Mouse (Mus musculus) cerebellum, adult 9-11 months (tissue): ENCODE measurements around the gene Cit.

ENCODE experiments used
- DNase-seq: peaks from one replicate; pipeline ENCODE4 v3.0.0; 2022

Cit gene

DNA sequence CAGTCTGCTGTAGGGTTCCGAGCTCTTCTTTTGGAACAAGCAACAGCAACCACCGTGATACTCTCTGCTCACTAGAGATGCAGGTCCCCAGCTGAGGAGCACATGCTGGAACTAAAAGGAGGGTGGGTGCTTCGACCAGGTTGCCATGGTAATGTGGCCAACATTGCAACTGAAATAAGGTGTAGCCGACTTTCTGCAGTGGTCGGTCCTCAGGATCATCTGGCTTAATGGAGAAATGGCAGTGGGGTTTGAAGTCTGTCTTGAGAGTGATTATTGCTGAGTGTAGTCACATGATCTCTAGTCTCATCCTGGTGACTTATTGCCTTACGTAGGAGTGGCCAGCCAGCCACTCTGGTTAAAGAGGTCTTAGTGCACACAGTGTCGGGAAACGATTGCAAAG lies 168.7 kb downstream of the Cit start:
- DNase-seq = no peak

DNA sequence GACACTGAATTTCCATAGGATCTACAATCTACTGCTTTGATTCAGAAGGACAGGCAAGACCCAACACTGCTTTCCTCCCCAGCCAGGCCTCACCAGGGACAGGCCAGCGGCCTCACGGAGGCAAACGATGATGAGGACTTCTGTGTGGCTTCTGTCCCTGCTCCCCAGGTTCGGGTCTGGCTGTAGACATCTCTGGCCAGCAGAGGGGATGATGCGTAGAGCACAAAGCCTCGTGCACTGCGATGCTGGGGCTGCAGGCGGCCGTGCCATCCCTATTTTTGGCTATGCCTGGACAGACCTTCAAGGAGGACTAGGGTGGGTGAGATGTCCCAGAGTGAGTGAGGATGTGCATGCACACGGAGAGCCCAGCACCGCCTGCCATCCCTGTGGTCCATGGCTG lies 169.2 kb downstream of the Cit start:
- no peak for DNase-seq

DNA sequence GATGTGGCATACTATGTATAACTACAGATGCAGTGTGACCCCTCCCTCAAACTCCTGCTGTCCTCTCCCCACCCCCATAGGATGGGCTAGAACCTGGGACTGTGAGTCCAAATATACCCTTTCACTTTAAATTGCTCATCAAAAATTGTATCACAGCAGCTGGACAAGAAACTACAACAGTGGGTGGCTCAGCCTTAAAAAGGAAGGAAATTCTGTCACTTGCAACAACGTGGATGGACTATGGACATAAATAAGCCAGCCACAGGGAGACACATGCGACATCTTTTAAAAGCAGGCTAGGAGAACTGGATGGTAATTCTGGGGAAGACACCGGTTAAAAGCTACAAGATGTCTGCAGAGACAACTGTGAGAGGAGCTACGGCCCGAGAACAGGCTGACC lies 171.5 kb downstream of the Cit start:
- no peak for DNase-seq

DNA sequence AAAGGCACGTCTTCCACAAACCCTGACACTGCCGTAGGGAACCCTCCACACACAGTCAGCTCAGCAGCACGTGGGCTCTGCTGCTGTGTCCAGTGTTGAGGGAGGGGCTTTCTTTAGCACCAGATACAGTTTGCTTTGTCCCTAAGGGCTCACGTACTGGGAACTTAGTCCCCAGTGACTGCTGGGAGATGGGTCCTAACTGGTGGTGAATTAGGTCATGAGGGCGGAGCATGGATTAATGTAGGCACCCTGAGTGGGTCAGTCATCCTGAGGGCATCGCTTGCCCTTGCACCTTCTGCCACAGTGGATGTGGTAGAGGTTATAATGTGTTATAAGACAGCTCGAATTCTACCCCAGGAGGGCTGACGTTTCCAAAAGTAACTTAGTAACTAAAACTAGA lies 172.3 kb downstream of the Cit start:
- no peak for DNase-seq

DNA sequence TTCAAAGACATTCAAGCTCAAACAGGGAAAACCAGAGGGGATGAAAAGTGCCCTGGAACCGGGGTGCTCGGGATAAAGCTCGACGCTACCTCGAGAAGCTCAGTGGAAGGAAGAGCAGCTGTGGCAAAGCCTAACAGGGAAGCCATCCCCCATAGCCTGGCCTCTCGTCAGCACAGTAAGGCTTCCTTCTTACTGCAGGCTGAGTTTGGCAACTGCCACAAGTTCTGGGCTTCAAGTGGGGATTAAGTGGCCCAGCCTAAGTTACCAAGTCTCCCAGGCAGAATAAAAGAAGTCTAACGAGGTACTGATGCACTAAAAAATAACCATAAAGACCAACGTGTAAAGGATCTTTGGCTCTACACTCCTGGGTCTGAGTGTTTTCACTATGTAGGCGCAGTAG lies 173.1 kb downstream of the Cit start:
- DNase-seq = no peak

DNA sequence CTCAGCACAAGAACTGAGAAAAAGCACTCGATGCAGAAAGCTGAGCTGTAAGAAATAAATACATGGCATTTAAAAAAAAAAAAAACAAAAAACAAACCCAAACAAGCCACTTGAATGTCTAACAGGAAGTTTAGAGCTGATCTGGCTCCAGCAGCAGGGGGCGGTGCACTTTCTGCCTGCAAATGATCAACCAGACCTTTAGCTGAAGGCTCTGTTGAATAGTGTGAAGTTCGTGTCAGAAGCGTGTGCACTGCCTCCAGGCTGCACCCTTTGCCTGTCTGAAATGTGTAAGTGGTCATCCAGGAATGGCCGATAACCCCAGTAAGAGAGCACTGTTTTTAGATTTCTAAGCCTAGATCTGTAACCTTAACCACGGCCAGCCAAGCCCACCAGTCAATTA lies 173.7 kb downstream of the Cit start:
- no peak for DNase-seq

DNA sequence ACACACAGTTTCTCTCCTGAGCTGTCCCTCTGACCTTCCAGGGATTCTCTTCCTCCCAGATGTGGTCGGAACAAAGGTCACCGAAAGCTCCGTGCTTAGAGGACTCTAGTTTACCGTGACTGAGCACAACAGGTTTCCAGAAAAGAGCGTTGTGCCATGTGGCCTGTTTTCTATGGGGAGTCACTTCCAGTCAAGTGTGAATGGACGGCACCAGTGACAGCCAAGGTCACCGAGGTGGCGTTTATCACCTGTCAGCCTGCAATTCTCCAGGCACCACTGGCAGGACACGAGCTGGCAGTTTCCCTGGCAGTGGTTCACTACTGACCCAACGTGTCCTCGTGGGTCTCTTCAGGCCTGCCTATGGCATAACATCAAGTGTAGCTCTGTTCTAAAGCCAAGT lies 174.3 kb downstream of the Cit start:
- DNase-seq = no peak

DNA sequence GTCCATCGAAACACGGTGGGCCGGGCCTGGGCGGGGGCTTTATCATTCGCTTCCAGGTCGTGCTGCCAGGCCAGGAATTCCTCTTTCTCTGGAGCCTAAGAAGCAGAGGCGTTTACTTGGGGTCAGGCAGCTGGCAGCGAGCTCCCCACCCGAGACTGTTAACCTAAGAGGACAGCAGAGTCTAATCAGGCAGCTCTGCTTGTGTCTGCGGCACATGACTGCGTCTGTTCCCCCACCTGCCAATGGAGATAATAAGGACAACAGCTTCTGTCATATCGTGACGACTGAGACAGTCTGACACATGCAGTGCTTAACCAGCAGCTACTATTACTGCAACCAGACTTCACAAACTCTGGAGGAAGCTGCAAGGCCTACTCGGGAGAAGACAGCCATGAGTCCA lies 176.5 kb downstream of the Cit start:
- DNase-seq = no peak

DNA sequence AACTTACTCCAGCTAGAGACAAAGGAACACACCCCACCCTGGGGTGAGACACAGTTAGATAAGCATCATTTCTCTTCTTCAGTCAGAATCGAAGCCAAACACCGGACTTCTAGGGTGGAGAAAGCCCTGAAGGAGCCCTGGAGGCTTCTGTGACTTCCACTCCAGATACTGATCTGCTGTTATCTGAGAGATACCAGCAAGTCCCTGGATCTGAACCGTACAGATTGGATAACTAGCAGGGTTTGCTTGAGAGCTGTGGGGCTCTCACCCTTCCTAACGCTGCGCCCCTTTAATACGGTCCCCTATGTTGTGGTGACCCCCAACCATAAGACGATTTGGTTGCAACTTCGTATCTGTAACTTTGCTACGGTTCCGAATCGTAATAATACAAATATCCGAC lies 177.1 kb downstream of the Cit start:
- DNase-seq = no peak

DNA sequence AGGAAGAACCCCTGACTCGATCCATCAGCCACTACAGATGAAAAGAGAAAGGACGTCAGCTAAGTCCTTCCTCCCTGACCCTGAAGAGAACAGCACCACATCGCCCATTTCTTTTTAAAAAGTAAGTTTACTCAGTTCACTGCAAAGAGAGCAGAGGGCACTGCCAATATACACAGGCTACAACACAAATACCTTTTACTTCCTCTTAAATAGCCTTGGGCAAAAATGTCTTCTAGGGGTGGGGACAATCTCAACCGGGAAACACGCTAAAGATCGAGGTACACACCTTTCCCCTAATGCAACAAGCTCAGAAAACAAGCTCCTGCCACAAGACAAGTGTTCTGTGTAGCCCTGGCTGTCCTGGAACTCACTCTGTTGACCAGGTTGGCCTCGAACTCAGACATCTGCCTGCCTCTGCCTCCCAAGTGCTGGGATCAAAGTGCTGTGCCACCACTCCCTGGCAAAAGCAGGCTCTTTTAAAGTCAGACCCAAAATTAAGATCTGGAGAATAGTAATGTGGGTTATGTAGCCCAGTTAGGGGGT lies 177.7 kb downstream of the Cit start:
- no peak for DNase-seq

DNA sequence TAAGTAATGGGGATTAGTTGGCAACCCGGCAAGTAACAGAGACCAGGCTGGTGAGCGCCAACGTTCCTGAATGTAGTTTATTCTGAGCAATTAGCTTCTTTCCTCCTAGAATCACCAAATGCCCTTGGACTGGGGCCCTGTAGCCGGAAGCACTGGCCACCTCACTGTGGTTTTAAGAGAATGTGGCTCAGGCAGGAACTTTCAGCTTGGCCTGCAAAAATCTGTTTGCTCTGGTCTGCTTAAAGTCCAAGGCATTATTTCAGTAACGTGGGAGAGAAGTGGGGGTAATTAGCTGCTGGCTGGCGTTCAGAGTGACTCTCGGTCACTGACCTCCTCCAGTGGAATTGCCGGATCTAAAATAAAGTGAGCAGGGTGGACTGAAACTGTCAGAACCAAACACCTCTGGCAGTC lies 178.2 kb downstream of the Cit start:
- DNase-seq = no peak

DNA sequence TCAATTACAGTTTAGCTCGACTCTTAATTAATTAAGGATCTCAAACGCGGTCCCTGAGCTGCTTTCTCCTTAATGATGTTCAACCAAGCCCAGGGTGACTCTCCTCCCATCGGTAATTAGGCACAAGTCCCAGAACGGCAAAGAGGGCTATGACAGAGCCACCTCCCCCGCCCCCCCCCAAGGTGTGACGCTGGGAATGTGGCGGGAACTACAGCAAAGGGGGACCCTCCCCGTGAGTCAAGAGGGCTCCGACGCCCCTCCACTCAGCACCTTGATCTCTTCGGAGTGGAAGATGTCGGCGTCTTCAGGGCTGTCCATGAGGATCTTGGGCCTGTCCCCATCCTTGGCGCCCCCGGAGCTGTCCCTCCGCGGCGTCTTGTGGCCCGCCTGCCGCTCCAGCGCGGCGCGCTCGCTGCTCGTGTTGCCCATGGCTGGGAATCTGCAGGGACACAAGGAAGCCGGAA lies 178.8 kb downstream of the Cit start:
- DNase-seq = no peak

DNA sequence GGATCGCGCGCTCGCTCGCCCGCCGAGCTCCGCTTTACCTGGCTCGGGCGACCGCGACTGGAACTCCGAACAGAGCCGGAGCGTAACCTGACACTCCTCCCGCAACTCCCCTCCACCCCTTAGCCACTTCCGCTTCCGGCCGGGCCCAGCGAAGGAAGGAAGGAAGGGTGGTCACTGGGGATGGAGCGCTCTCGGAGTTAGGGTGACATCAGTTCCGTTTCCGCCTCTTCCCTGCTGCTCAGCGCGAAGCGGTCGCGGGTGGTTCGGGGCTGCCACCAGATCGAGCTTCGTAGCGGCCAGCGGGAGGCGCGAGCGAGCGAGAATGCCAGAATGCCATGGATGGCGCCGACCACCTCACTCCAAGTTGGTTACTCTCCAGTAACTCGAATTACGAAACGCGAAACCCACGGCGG lies 179.3 kb downstream of the Cit start, which contains the start of gene Prkab1:
TSS of gene Prkab1 (minus strand) at position 182 of the 413 bp plus-strand sequence.
- peak; percentile 92 for DNase-seq

DNA sequence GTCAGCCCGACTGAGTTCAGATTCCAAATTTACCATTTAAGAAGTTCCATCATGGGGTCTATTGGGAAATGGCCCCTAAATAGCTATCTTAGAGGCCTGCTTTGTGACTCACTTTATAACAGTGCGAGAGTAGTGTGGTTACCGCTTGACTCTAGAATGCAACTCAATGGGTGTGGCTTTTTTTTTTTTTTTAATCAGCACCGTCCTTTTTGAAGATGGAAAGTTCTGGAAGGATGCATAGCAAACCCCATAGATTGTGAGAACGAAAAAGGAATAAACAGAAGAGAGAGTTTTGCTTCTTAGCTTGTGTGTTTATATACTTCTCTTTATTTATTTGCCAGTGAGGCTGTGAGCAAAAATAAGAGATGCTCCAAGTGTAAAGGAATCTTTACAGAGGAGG lies 181.0 kb downstream of the Cit start:
- no peak for DNase-seq

DNA sequence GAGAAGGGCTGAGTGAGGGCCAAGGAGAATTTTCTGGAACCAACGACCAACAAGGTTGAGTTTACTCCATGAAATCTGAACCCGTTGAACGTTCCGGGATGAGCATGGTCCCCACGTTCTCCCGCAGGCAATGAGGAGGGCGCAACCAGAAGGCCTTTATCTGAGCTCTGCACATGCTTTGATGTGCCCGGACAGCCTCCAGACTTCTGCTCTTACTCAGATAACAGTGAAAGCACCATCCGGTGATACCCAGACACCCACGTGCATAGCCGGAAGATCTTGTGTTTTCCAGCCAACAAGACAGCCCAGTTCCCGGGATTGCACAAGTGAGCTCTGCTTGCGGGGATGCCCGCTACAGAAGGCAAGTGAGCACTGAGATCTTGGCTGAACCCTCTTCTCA lies 181.5 kb downstream of the Cit start:
- no peak for DNase-seq

DNA sequence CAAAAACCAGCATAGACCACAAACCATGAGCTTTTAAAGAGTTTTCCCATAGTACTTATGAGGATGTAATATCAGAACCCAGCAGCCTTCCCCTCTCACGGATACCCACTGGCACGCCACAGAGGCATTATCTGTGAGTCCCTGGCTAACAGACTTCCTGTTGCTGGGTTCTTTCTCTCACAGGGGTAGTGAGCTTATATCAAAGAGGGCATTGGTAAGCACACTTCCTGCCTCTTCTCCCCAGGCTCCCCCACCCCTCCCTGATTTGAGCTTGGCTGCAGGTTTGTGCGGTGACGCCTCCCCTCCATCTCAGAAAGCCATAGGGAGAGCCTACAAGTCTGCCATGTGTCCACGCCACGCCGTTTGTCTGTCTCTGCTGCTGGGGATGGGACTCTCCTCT lies 184.0 kb downstream of the Cit start:
- DNase-seq = no peak

DNA sequence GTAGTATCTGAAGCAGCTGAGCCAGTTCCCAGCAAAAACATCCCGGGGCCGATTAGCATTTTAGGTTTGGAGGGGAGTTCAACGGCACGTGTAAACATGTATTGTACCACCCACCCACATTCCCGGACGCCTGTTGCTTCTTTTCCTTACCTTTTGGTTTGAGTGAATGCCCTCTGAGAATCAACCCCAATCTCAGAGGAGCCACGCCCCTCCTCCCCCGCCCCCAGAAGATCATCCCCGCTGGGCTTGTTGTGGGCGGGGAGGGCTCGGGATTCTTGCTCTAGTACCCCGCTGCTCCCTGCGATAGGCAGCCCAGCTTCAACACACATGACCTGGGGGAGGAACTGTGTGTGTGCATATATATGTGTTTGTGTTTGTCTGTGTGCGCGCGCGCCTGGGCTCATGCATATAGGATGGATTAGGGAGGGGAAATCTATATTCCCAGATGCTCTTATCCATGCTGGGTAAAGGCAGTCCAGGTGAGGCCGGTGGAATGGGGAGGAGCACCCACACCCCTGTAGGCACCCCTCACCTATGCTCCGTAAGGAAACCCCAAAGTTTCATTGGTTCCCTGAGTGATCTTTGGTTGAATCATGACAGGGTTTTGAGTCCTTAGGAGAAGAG lies 185.6 kb downstream of the Cit start:
- no peak for DNase-seq

DNA sequence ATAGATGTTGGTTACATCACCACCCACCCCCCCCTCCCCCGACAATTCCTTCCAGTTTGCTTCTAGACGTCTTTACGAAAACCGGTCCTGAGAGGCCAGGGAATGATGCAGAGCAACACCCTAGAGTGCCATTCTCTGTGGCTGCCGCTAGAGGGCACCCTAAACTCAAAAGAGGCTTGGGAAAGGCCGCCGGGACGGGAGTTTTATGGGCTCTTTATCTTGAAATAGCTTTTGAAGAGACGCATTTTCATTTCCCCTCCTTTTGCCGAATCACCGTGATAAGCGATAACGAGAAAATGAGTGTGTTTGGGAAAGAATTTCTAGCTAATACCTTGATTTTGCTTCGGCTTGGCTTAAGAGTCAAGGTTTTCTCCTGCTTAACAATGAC lies 186.1 kb downstream of the Cit start:
- DNase-seq = no peak

DNA sequence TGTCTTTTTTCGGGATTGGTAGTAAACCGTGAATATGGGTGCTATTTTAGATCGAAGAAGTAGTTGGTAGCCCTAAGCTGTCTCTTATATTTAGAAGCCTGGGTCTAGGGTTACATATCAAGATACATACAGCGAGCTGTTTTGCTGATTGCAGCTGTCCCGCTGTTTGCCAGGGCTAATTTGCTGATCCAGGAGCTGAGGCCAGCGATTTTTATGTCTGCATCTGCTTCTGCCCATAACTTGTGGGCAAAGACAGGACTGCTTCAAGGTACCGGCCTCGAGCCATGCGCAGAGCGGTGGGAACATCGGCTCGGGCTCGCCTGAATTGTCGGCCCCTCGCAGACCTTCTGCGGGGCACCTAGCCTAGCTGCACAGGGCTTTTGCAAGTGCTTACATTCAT lies 191.4 kb downstream of the Cit start:
- DNase-seq = no peak

DNA sequence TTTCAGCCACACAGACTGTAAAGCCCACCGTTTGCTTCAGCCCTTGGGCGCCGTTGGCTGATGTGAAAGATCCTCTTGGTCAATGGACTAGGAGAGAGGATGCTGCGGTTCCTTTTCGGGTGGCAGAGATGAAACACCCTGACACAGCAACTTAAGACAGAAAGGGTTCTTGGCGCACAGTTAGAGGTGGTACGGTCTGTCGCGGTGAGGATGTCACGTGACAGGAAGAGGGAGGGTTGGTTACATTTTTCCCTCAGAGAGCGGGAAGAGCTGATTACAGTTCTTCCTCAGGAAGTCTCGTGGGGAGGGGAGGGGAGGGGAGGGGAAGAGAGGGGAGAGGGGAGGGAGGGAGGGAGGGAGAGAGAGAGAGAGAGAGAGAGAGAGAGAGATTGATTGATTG lies 192.7 kb downstream of the Cit start:
- DNase-seq = no peak

DNA sequence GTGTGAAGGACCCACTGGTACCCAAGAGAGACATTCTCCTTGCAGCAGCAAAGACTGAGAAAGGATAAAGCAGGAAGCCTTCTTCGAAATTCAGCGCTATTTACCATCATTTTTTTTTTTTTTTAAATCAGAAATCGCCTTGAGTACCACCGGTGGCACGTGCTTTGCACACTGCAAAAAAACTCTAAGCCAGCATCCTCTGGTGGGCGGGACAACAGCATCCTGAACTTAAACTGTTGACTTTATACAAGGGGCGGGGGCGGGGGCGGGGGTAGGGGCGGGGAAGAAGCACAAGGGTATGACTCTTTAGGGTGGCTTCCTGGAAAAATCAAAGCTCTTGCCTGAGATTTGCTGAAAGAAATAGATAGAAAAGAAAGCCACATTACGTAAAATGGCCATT lies 194.6 kb downstream of the Cit start:
- DNase-seq = no peak

DNA sequence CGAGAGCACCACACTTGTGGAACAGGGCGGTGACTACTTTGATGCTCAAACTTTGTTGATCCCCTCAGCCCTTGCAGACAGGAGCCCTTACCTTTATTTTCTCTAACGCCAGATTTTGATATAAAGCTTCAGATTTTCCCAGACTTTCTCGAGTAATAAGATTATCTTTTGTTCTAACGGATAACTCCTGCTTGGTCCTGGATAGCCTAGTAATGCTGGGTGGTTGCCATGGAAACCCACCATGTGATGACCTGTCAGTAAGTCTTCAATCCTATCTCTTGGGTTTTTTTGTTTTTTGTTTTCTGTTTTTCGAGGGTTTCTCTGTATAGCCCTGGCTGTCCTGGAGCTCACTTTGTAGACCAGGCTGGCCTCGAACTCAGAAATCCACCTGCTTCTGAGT lies 197.2 kb downstream of the Cit start:
- no peak for DNase-seq

DNA sequence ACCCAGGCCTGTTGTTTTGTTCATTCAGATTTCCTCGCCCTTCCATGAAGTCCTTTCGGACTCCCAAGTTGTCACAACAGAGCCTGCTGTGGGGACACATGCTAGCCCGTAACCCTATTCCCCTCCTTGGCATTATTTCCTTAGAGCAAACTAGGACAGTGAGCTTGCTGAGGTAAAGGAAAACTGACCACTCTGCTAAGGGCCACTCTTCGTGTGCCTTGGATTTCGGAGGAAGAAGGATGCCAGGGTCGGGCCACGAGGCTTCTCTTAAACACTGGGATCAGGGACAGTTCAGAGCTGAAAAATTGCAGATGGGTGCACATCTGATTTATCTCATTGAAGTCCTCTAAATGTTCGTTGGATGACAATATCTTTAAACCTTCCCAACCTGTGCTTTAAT lies 200.5 kb downstream of the Cit start:
- DNase-seq = no peak

DNA sequence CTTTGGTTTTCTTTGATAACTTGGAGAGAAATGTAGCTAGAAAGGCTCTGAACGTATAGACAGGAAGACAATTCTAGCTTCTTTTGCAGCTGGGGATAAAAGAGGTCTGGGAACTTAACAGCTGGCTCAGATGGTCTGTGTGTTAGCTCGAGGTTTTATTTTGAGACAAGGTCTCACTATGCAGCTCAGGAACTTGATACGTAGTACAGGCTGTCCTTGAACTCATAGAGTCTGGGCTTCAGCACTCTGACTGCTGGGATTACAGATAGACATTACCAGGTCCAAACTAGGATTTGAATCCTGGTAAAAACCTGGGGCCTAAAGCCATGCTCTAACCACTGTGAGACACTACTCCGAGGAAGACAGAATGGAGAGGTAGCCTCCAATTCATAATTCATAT lies 201.2 kb downstream of the Cit start:
- DNase-seq = no peak

DNA sequence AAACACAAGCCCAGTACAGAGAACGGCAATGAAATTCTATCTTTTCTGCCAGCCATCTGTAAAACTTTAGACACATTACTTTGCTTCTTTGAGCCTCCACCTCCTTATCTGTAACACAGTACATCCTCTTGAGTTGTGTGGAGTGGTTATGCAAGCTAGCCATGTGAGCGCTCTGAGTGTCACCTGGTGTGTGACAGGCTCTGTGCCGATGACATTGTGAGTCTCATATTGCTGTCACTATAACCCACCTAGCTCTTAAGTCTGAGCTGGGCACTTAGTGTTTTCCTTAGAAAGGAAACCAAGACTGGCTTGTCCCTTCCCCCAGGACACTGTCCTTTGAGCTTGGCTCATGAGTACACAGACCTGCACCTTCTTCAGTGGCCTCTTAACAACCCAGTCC lies 203.2 kb downstream of the Cit start:
- DNase-seq = no peak
